Mouse (Mus musculus): ENCODE data around the gene Lysmd2. TPM values are rescaled to one million over a fixed set of nuclear protein-coding genes. Genes with fewer than 3 reads are reported as not detected.

The Lysmd2 gene
- total RNA-seq, 2 experiments from 2014 or later = 5.9 to 8.7 TPM

DNA sequence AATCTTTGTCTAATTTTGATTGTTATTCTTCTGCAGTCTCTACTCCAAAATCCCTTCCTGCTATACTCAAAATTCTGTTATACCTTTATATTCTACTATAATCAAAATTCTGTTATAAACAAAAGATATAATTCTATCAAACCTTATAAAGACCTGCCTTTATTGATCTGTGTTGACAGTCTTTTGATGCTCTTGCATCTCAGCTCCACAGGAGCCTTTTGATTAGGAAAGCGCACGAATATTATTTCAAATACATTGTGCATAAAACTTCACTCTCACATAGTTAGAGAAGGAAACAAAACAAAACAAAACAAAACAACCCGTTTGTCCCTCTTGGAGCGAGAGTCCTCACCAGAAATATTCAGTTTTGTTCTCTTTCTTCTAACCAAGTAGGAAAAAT is 58.8 kb downstream of the Lysmd2 start:
- intact Hi-C loops (cut with DNase I; ENCODE audit: low total_unique reads) = no loop called here
- DNase-seq = no peak

DNA sequence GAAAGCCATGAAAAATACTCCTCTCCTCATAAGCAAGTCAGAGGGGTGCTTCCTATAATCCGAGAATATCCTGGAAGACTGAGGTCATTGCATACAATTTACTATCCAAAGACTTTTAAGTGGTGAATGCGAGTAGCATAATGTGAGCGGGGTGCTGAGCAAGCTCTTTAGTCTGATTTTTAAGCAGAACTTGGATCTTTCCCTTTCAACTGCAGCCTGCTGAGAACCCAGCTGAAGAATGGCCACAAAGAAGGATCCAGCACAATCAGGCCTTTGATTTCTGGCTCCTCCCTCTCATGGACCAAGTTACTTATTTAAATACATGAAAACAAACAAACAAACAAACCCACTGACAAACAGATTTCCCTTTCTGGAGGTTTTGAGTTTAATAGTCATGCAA is 59.2 kb downstream of the Lysmd2 start:
- intact Hi-C loops (cut with DNase I; ENCODE audit: low total_unique reads) = no loop called here
- no peak for DNase-seq

Other genes with a start within 250 kb of the Lysmd2 start
- 10 to 100 TPM; 26.8 to 33.9 TPM for gene Mapk6, start 215.7 kb upstream of the Lysmd2 start, total RNA-seq (2021)
- 10 to 100 TPM; 17.3 to 22.2 TPM for gene Leo1, start 184.2 kb upstream of the Lysmd2 start, total RNA-seq (2021)
- 10 to 100 TPM; 30.9 to 35.2 TPM for gene Tmod3, start 66.1 kb upstream of the Lysmd2 start, total RNA-seq (2021)
- gene Tmod2, start 14.4 kb upstream of the Lysmd2 start, total RNA-seq (2021) = 1 to 10 TPM; 7.2 to 8.9 TPM
- gene Scg3, start 58.3 kb downstream of the Lysmd2 start, total RNA-seq (2021) = 1 to 10 TPM; 3.3 TPM
- 1 to 10 TPM; 2.9 to 3.7 TPM for gene Bmp5, start 149.6 kb downstream of the Lysmd2 start, total RNA-seq (2021)

Data from gastrocnemius, postnatal 14 days (tissue).